Mouse (Mus musculus): Measurements from ENCODE around the gene Gm48551. TPM values are rescaled to one million over a fixed set of nuclear protein-coding genes. Genes with fewer than 3 reads are reported as not detected.
A peak's percentile ranks its signal among the peaks of the same experiment; 100 is the strongest.

Gene Gm48551
- polyA plus RNA-seq, 1 experiment from 2014 or later = 6.6 TPM

GRCm38 (mm10) chr10:81408871-81409291 lies 24.6 kb downstream of the Gm48551 start:
- H3K27me3 ChIP-seq = peaks cover 9% of the 10 kb centered on the region; the same call in 1 of the 2 replicates
- no peak overlapping the region for H3K27ac ChIP-seq (replicated peaks)
- H3K4me3 ChIP-seq = no peak overlapping the region
- H3K9ac ChIP-seq = no peak overlapping the region
- no peak overlapping the region for H3K4me2 ChIP-seq
- WGBS = 19% methylated on average over 9 of the region's 9 CpGs
- H3K4me1 ChIP-seq (replicated peaks) = peaks cover 70% of the 10 kb centered on the region
- ATAC-seq (ENCODE audit: low FRiP score, low read depth) = no peak
- peaks cover 29% of the 10 kb centered on the region for H3K36me3 ChIP-seq
- no peaks in the 10 kb centered on the region for H3K9me3 ChIP-seq

- ATAC-seq (ENCODE audit: low FRiP score, low read depth) = no peak
- Histone ChIP-seq H3K4me2 (no peak overlapping the region), H3K36me3 (peaks cover 25% of the 10 kb centered on the region), H3K27me3 (peaks cover 9% of the 10 kb centered on the region; the same call in 1 of the 2 replicates), H3K4me3 (no peak overlapping the region), H3K4me1 (replicated peaks) (peaks cover 74% of the 10 kb centered on the region), H3K9ac (no peak overlapping the region), H3K27ac (replicated peaks) (0 out of 2 replicates have a peak overlapping the region, but pooled peaks have one; percentile 22), H3K9me3 (no peaks in the 10 kb centered on the region)
- 19% methylated on average over 8 of the region's 8 CpGs for WGBS
These were observed 25.1 kb downstream of the Gm48551 start for GRCm38 (mm10) chr10:81409330-81409729.

GRCm38 (mm10) chr10:81410350-81410749 lies 26.1 kb downstream of the Gm48551 start:
- peaks cover 80% of the 10 kb centered on the region for H3K4me1 ChIP-seq (replicated peaks)
- no peak overlapping the region for H3K9ac ChIP-seq

GRCm38 (mm10) chr10:81410981-81411380 lies 26.7 kb downstream of the Gm48551 start:
- Histone ChIP-seq H3K36me3 (peaks cover 12% of the 10 kb centered on the region), H3K27ac (replicated peaks) (peak overlapping the region; percentile 75), H3K9ac (no peak overlapping the region), H3K9me3 (no peaks in the 10 kb centered on the region), H3K27me3 (peaks cover 9% of the 10 kb centered on the region; the same call in 1 of the 2 replicates), H3K4me1 (replicated peaks) (peaks cover 86% of the 10 kb centered on the region), H3K4me2 (no peak overlapping the region), H3K4me3 (no peak overlapping the region)
- no peak for ATAC-seq (ENCODE audit: low FRiP score, low read depth)
- 68% methylated on average over 9 of the region's 9 CpGs for WGBS

More at GRCm38 (mm10) chr10:81410350-81410749, 26.1 kb downstream of the Gm48551 start:
- Histone ChIP-seq H3K27ac (replicated peaks) (peak overlapping the region; percentile 75; the same call in 1 of the 2 replicates), H3K9me3 (no peaks in the 10 kb centered on the region), H3K36me3 (peaks cover 18% of the 10 kb centered on the region), H3K27me3 (peaks cover 9% of the 10 kb centered on the region; the same call in 1 of the 2 replicates), H3K4me2 (no peak overlapping the region), H3K4me3 (no peak overlapping the region)
- WGBS = 70% methylated on average over 4 of the region's 4 CpGs
- no peak for ATAC-seq (ENCODE audit: low FRiP score, low read depth)

GRCm38 (mm10) chr10:81411471-81412400 lies 27.5 kb downstream of the Gm48551 start:
- 42% methylated on average over 18 of the region's 18 CpGs for WGBS
- ATAC-seq (ENCODE audit: low FRiP score, low read depth) = 0 out of 2 replicates have a peak, but pooled peaks have one; percentile 7
- no peak overlapping the region for H3K4me3 ChIP-seq

GRCm38 (mm10) chr10:81412586-81413309 lies 28.5 kb downstream of the Gm48551 start:
- 77% methylated on average over 16 of the region's 16 CpGs for WGBS
- Histone ChIP-seq H3K4me1 (replicated peaks) (peaks cover 89% of the 10 kb centered on the region), H3K4me3 (no peak overlapping the region), H3K27ac (replicated peaks) (peak overlapping the region; percentile 75), H3K4me2 (no peak overlapping the region), H3K27me3 (peaks cover 5% of the 10 kb centered on the region; the same call in 1 of the 2 replicates), H3K9ac (no peak overlapping the region), H3K36me3 (no peaks in the 10 kb centered on the region), H3K9me3 (no peaks in the 10 kb centered on the region)
- ATAC-seq (ENCODE audit: low FRiP score, low read depth) = no peak

More at GRCm38 (mm10) chr10:81411471-81412400, 27.5 kb downstream of the Gm48551 start:
- Histone ChIP-seq H3K4me1 (replicated peaks) (peaks cover 89% of the 10 kb centered on the region), H3K27ac (replicated peaks) (peak overlapping the region; percentile 75), H3K36me3 (peaks cover 6% of the 10 kb centered on the region), H3K27me3 (peaks cover 7% of the 10 kb centered on the region; the same call in 1 of the 2 replicates), H3K9me3 (no peaks in the 10 kb centered on the region), H3K9ac (no peak overlapping the region), H3K4me2 (peak overlapping the region; percentile 5; the same call in 1 of the 2 replicates)

- Histone ChIP-seq H3K36me3 (no peaks in the 10 kb centered on the region), H3K9me3 (no peaks in the 10 kb centered on the region), H3K4me3 (no peak overlapping the region), H3K27ac (replicated peaks) (peak overlapping the region; percentile 23), H3K9ac (no peak overlapping the region), H3K27me3 (no peaks in the 10 kb centered on the region), H3K4me1 (replicated peaks) (peaks cover 89% of the 10 kb centered on the region), H3K4me2 (peak overlapping the region; percentile 31)
- 26% methylated on average over 26 of the region's 26 CpGs for WGBS
- no peak for ATAC-seq (ENCODE audit: low FRiP score, low read depth)
These were observed 29.3 kb downstream of the Gm48551 start for GRCm38 (mm10) chr10:81413310-81414261.

- Histone ChIP-seq H3K9ac (no peak overlapping the region), H3K27me3 (no peaks in the 10 kb centered on the region), H3K4me1 (replicated peaks) (peaks cover 88% of the 10 kb centered on the region), H3K27ac (replicated peaks) (no peak overlapping the region), H3K9me3 (no peaks in the 10 kb centered on the region), H3K4me2 (no peak overlapping the region), H3K36me3 (no peaks in the 10 kb centered on the region), H3K4me3 (no peak overlapping the region)
- no peak for ATAC-seq (ENCODE audit: low FRiP score, low read depth)
These were observed 30.4 kb downstream of the Gm48551 start for GRCm38 (mm10) chr10:81414682-81415081.

GRCm38 (mm10) chr10:81415146-81415545 lies 30.9 kb downstream of the Gm48551 start:
- no peaks in the 10 kb centered on the region for H3K36me3 ChIP-seq
- 80% methylated on average over 5 of the region's 5 CpGs for WGBS
- no peak overlapping the region for H3K4me2 ChIP-seq
- no peak overlapping the region for H3K27ac ChIP-seq (replicated peaks)
- H3K9me3 ChIP-seq = no peaks in the 10 kb centered on the region
- H3K27me3 ChIP-seq = no peaks in the 10 kb centered on the region
- no peak for ATAC-seq (ENCODE audit: low FRiP score, low read depth)
- H3K4me1 ChIP-seq (replicated peaks) = peaks cover 84% of the 10 kb centered on the region
- no peak overlapping the region for H3K9ac ChIP-seq
- no peak overlapping the region for H3K4me3 ChIP-seq

GRCm38 (mm10) chr10:81415549-81416310 lies 31.5 kb downstream of the Gm48551 start:
- Histone ChIP-seq H3K4me2 (no peak overlapping the region), H3K9ac (no peak overlapping the region), H3K27ac (replicated peaks) (peak overlapping the region; percentile 71; the same call in 1 of the 2 replicates), H3K36me3 (no peaks in the 10 kb centered on the region), H3K4me1 (replicated peaks) (peaks cover 78% of the 10 kb centered on the region), H3K27me3 (no peaks in the 10 kb centered on the region), H3K9me3 (no peaks in the 10 kb centered on the region), H3K4me3 (no peak overlapping the region)
- WGBS = 64% methylated on average over 17 of the region's 17 CpGs
- no peak for ATAC-seq (ENCODE audit: low FRiP score, low read depth)
